Mouse (Mus musculus) natural killer cell, adult 2 months (primary cell): Measurements from ENCODE around the gene Rhbdd3.

ENCODE experiments used
- DNase-seq, 2 experiments: peaks; one replicate each; pipeline ENCODE4 v3.0.0; 2022; ENCODE audit warnings: low spot score in 2 of 2

Rhbdd3 gene

GRCm38 (mm10) chr11:5098736-5099542 is at the start of gene Rhbdd3, which contains the start of gene Ewsr1:
Rhbdd3 (plus strand) TSS chr11:5098926.
Ewsr1 (minus strand) TSS chr11:5099266.
- peak; percentile 98 to 99 for DNase-seq

GRCm38 (mm10) chr11:5051629-5052028 is 47.1 kb upstream of the Rhbdd3 start:
- no peak for DNase-seq

DNA sequence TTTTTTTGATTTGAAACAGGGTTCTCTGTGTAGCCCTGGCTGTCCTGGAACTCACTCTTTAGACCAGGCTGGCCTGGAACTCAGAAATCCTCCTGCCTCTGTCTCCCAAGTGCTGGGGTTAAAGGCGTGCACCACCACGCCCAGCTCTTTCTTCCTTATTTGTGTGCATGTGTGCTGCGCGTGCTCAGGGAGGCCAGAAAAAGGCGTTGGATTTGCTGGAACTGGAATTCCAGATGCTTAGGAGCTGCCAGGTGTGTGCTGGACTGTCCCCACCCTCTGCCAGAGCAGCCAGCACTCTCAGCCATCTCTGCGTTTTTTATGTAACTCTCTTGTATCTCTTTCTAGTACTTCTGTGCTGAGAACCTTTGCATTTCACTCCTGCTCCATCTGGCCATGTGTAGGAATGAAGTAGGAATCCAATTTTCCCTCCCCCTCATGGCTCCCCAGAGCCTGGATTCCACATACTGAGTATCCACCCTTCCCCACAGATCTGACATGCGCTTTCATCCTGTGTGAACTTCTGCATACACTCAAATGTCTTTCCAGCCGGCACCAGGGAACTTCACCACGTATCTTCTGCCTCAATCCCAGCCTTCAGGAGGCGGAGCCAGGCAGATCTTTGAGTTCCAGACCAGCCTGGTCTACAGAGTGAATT is 46.4 kb upstream of the Rhbdd3 start:
- no peak for DNase-seq

GRCm38 (mm10) chr11:5054151-5054550 is 44.6 kb upstream of the Rhbdd3 start:
- DNase-seq: no peak

DNA sequence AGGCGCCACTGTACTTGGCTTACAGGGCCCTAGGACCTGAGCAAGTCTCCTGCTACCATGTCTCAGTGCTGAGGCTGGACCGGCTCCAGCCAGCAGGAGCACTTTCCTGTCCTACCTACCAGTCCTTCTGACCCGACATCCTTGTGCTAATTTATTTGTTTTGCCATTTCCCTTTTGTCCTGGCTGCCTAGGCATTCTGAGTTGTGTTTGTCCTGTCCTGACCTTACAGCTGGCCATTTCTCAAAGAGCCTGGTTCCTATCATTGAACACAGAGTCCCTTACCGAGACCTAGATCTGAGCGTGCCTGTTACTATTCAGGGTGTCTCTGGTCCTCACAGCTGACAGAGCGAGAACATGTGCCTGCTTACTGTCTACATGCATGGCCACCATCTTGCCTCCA is 43.9 kb upstream of the Rhbdd3 start:
- no peak for DNase-seq

- DNase-seq: no peak
Observed at GRCm38 (mm10) chr11:5055945-5056938, 42.5 kb upstream of the Rhbdd3 start.

DNA sequence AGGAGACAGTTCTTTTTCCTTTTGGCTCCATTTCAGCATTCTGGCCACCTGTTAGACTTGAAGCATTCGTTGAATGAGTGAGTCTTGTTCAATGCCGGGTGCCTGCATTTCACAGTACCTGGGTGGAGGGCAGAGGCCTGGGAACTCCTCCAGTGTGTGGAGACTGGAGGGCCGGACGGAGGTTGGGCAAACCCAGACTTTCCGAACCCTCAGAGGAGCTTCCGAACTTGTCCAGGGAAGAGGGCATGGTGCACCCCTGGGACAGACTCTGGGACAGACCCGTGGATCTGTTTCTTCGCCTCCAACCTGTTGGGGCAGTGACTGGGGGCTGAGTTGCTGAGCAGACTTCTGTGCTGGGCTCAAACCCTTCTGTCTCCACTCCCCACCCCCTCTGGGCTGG is 41.7 kb upstream of the Rhbdd3 start:
- no peak for DNase-seq

DNA sequence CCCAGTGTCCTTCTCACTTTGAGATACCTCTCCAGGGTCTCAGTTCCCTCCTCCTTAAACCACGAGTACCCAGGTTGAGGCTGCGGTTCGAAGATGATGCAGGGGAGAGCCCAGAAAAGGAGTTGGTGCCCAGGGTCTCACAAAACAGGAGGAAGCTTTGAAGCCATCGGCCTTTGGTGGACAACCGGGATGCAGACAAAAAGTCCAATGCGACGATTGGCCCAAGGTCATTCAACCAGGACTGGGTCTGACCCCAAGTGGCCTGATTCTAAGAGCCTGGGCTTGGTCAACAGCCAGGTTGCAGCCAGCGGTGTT is 41.2 kb upstream of the Rhbdd3 start:
- DNase-seq: no peak

DNA sequence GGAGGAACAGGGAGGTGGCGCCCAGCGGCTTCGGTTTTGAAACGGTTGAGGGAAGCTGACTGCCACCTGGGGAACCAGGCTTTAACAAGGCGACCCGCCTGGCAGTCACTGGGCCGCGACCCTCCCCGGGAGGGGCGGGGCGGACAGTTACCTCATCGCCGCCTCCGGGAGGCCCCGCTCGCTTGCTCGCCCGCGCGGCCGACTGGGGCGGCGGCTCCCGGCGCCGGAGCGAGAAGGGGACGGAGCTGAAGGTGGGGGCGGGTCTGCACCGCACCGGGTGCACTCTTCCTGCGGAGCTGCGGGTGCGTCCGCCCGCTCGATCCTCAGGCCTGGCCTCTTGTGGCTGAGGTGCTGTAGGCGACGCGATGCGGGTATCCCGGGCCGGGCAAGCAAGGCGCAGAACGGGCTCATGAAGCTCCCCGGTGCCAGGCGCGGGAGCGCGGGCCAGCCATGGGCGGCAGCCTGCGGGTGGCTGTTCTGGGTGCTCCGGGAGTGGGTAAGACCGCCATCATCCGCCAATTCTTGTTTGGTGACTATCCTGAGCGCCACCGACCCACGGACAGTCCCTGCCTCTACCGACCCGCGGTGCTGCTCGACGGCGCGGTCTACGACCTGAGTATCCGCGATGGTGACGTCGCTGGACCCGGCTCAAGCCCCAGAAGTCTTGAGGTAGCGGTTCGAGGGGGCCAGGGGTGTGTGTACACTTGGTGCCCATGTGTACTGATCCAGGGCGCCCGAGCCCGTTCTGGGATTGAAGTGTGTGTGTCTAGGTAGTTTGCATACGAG is 40.7 kb upstream of the Rhbdd3 start, which contains the start of gene Rasl10a:
Gene Rasl10a, plus strand, starts transcription at position 273 of the 786 bp plus-strand sequence.
- peak in 1 of 2 experiments; percentile 55 for DNase-seq

DNA sequence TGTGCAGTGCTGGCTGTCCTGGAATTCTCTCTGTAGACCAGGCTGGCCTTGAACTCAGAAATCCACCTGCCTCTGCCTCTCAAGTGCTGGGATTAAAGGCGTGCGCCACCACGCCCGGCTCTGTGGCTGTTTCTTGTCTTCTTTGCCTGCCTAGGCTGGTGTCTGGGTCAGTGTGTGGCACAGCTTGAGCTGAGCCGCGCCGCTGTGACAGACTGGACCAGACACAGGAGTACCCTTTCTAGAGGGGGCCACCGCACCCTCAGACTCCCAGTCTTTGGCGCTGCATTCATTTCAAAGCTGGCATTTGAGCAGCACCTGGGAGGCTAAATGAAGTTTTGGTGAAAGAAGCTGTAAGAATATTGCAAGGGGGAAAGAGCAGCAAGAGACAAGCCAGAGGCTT is 39.9 kb upstream of the Rhbdd3 start:
- no peak for DNase-seq

- no peak for DNase-seq
Observed at GRCm38 (mm10) chr11:5059230-5059629, 39.5 kb upstream of the Rhbdd3 start.

- DNase-seq: peak; percentile 35 to 60
Observed at GRCm38 (mm10) chr11:5059704-5060156, 39.0 kb upstream of the Rhbdd3 start.

- DNase-seq: no peak
Observed at GRCm38 (mm10) chr11:5060756-5061412, 37.8 kb upstream of the Rhbdd3 start.

DNA sequence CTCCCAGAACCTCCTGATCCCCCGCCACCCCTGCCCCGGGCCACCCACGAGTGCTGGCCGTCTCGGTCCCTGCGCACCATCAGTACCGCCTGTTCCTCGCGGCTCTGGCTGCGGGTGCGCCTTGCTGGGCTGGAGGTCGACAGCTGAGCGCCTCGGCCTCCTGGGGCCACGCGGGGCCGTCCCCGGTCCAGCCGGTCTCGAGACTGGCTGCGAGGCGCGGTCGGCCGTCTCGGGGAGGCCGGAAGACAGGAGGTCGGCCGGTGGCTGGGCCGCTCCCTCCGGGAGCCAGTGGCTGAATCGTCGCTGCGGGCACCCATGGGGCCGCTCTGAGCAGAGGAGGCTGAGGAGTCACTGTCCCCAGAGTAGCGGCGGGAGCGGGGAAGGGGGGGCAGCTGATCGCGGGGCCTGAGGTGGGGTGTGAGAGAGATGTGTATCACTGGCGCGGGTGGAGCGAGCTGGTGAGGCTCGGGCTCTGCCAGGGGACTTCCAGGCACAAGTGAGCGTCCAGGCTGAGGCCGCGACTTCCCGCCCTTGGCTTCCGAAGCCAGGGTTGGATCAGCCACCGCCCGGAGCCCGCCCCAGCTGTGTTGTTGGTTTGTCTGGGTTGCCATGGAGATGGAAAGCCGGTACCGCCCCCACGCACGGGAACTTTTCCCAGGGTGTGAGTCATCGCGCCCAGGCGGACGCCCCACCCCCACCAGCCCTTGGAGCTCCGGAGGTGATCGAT is 37.1 kb upstream of the Rhbdd3 start:
- DNase-seq: peak; percentile 85 to 87

- DNase-seq: no peak
Observed at GRCm38 (mm10) chr11:5062326-5062725, 36.4 kb upstream of the Rhbdd3 start.

- DNase-seq: no peak
Observed at GRCm38 (mm10) chr11:5062860-5063505, 35.7 kb upstream of the Rhbdd3 start.

DNA sequence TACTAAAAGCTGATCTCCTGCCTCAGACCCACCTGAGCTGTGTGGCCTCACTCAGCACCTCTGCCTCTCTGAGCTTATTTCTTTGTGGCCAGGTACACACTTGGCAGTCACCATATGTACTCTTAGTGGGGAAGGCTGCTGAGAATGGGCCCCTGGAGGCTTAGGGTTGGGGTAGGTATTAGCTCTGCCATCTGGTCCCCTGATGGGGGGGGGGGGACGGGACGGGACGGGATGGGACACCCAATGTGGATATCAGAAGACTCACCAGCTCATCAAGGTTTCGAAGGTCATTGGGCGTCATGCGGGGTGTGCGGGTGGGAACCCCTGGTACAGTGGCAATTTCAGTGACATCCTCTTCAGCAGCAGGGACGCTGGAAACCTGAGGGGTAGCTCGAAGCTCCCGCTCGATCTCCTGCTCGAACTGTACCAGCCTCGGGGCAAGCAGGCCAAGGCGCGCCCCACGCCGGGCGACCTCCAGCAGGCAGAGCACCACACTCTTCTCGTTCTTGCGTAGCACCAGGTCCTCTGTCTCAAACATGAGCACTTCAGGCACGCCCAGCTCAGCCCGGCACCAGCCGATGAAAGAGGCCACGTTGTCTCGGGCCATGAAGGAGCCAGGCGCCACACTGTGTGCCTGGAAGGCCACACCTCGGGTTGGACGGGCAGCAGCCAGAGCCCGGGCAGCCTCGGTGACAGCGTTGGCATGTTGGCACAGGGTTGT is 35.0 kb upstream of the Rhbdd3 start:
- DNase-seq: no peak

GRCm38 (mm10) chr11:5064282-5065055 is 34.3 kb upstream of the Rhbdd3 start:
- DNase-seq: no peak
